Mouse (Mus musculus) midbrain, embryonic 16.5 days (tissue): Measurements from ENCODE around the gene Usp13. TPM values are rescaled to one million over a fixed set of nuclear protein-coding genes. Genes with fewer than 3 reads are reported as not detected.
A peak's percentile ranks its signal among the peaks of the same experiment; 100 is the strongest.

Experiments used
- ATAC-seq: fragments of 200-750 bp; cut with Nextera tagmentation; 2 replicates; pipeline ENCODE4 v1.8.0; 2017; ENCODE audit warnings: moderate TSS enrichment
- H3K27ac ChIP-seq: fragments of 300-500 bp; sonication (generic); 2 replicates; pipeline ENCODE4 v1.5.1; 2014; ENCODE audit warnings: mild to moderate bottlenecking, low read length, mixed read lengths
- H3K27me3 ChIP-seq: fragments of 300-500 bp; sonication (generic); 2 replicates; pipeline ENCODE4 v1.6.1; 2014; ENCODE audit warnings: low read depth, low read length, mixed read lengths; ENCODE audit not compliant: control insufficient read depth, insufficient read depth
- H3K36me3 ChIP-seq: fragments of 300-500 bp; sonication (generic); 2 replicates; pipeline ENCODE4 v1.6.1; 2014; ENCODE audit warnings: mild to moderate bottlenecking, low read length, moderate library complexity, mixed read lengths; ENCODE audit not compliant: control insufficient read depth, insufficient read depth
- H3K4me1 ChIP-seq: fragments of 300-500 bp; sonication (generic); 2 replicates; pipeline ENCODE4 v1.6.1; 2014; ENCODE audit warnings: mild to moderate bottlenecking, low read length, mixed read lengths; ENCODE audit not compliant: control insufficient read depth, insufficient read depth
- H3K4me2 ChIP-seq: fragments of 300-500 bp; sonication (generic); 2 replicates; pipeline ENCODE4 v1.6.1; 2014; ENCODE audit warnings: mild to moderate bottlenecking, low read length, mixed read lengths
- H3K4me3 ChIP-seq: fragments of 300-500 bp; sonication (generic); 2 replicates; pipeline ENCODE4 v1.5.1; 2014; ENCODE audit warnings: low read depth, mild to moderate bottlenecking, low read length, moderate library complexity, mixed read lengths
- H3K9ac ChIP-seq: fragments of 300-500 bp; sonication (generic); 2 replicates; pipeline ENCODE4 v1.6.1; 2014; ENCODE audit warnings: low read depth, low read length, mixed read lengths
- H3K9me3 ChIP-seq: fragments of 300-500 bp; sonication (generic); replicated peaks from 2 replicates; pipeline ENCODE4 v1.6.1; 2014; ENCODE audit warnings: mild to moderate bottlenecking, low read length, mixed read lengths; ENCODE audit not compliant: control insufficient read depth, poor library complexity, severe bottlenecking
- WGBS: fragments of 180-500 bp; shearing (Covaris S2); extraction: QIAGEN DNeasy Blood & Tissue Kit; methylation state at CpG from one replicate; pipeline ENCODE4 v1.1.7; 2014; 5-methylcytosine and 5-hydroxymethylcytosine counted together
- polyA plus RNA-seq: library from polyadenylated mRNA; unstranded; fragments of >200 nt; fragmentation: Nextera tagmentation; extraction: Ambion mirVana; gene quantifications from 2 replicates; pipeline ENCODE4 v1.2.1, GENCODE M21; 2015

The Usp13 gene
- 14.9 and 21.0 TPM in 2 replicates for polyA plus RNA-seq

GRCm38 (mm10) chr3:32817357-32818326 lies at the start of gene Usp13:
Usp13 (plus strand) TSS chr3:32817546.
- Histone ChIP-seq H3K36me3 (no peaks in the 10 kb centered on the region), H3K27me3 (no peaks in the 10 kb centered on the region), H3K9me3 (no peaks in the 10 kb centered on the region), H3K4me2 (peak within 1 kb of the TSS; percentile 76), H3K4me1 (peaks cover 12% of the 10 kb centered on the region), H3K4me3 (peak within 1 kb of the TSS; percentile 94), H3K9ac (peak within 1 kb of the TSS; percentile 90), H3K27ac (peak within 1 kb of the TSS; percentile 97)
- WGBS, result under 1% methylated on average over 80 of the region's 84 CpGs
- ATAC-seq, result peak; percentile 92

DNA sequence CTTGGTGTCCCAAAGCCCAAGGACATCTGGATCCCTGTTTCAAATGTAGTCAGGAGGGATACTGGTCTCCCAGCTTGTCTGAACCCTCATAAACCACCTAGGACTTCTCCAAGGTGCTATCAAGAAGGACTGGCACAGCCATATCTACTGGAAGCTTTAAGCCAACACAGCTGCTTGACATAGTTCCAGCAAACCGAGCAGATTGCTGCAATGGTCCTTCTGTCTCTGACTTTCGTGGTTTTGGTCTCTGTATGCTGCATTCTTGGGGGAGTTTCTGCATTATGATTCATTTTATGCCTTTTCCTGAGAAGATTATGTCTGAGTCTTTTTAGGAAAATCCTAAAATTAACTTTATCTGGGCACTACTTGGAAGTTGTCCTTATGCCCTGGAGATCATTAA lies 46.6 kb upstream of the Usp13 start:
- Histone ChIP-seq H3K9ac (no peak overlapping the region), H3K4me3 (no peak overlapping the region), H3K4me1 (no peaks in the 10 kb centered on the region), H3K27ac (no peak overlapping the region), H3K9me3 (no peaks in the 10 kb centered on the region), H3K36me3 (no peaks in the 10 kb centered on the region), H3K4me2 (no peak overlapping the region), H3K27me3 (no peaks in the 10 kb centered on the region)
- no peak for ATAC-seq
- WGBS, result 79% methylated on average over 2 of the region's 2 CpGs

GRCm38 (mm10) chr3:32817001-32817356 lies 367 bp upstream of the Usp13 start:
- H3K9me3 ChIP-seq, result no peaks in the 10 kb centered on the region
- peak overlapping the region; percentile 76 for H3K4me2 ChIP-seq
- ATAC-seq, result peak; percentile 63
- peaks cover 12% of the 10 kb centered on the region for H3K4me1 ChIP-seq
- peak overlapping the region; percentile 97 for H3K27ac ChIP-seq
- WGBS, result 2% methylated on average over 9 of the region's 9 CpGs
- H3K9ac ChIP-seq, result peak overlapping the region; percentile 90
- no peaks in the 10 kb centered on the region for H3K36me3 ChIP-seq
- no peaks in the 10 kb centered on the region for H3K27me3 ChIP-seq
- H3K4me3 ChIP-seq, result peak overlapping the region; percentile 94

DNA sequence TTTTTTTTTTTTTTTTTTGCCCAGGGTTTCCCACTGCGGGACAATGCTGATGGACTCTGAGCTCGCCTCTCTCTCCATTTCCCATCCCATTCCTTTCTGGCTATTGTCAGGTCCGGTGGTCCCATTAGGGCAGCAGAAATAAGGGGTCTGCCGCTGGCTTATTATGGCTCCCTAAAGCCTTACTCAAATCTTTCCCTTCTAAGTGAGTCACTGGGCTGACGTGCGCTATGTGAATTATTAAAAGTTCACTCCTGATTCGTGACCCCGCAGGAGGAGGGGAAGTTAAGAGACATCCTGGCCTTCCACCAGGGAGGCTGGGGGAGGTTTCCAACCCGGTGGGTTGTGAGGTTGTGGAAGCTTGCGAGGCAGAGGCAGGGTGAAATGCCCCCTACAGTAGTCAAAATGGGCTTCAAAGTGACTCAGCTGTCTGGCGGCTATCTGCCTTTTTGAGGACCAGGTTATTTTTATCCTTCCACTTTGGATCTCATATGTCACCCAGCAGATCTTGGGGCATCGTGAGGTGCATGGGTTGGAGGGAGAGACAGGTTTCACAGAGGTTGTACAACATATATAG lies 1.1 kb downstream of the Usp13 start:
- ATAC-seq, result peak; percentile 12; the same call in 1 of the 2 replicates
- H3K4me2 ChIP-seq, result peak overlapping the region; percentile 76
- H3K36me3 ChIP-seq, result no peaks in the 10 kb centered on the region
- no peaks in the 10 kb centered on the region for H3K9me3 ChIP-seq
- WGBS, result 6% methylated on average over 12 of the region's 12 CpGs
- H3K4me1 ChIP-seq, result peaks cover 12% of the 10 kb centered on the region
- peak overlapping the region; percentile 94 for H3K4me3 ChIP-seq
- H3K9ac ChIP-seq, result peak overlapping the region; percentile 90
- H3K27ac ChIP-seq, result no peak overlapping the region
- H3K27me3 ChIP-seq, result no peaks in the 10 kb centered on the region

GRCm38 (mm10) chr3:32822620-32823019 lies 5.3 kb downstream of the Usp13 start:
- Histone ChIP-seq H3K27ac (no peak overlapping the region), H3K9me3 (no peaks in the 10 kb centered on the region), H3K36me3 (no peaks in the 10 kb centered on the region), H3K4me2 (no peak overlapping the region), H3K4me1 (peaks cover 7% of the 10 kb centered on the region), H3K9ac (no peak overlapping the region), H3K4me3 (no peak overlapping the region), H3K27me3 (no peaks in the 10 kb centered on the region)
- no peak for ATAC-seq
- WGBS, result 61% methylated on average over 3 of the region's 3 CpGs

DNA sequence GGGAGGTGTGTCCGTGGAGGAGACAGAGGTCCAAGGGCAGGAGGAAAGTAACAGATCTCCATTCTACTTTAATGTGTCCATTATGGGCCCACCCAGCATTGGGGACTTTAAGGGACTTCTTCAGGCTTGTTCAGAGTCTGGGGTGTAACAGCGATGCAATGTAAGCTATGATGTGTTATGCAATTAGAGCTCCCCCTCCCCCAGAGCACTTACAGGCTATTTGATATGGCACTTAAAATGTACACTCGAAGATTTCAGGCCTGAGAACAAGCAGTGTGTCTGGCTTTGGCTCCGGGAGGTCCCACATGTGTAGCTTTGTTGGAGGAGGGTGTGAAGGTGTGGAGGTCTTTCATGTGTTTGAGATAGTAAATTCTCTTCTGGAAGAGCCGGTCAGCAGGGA lies 7.6 kb downstream of the Usp13 start:
- Histone ChIP-seq H3K36me3 (no peaks in the 10 kb centered on the region), H3K27me3 (no peaks in the 10 kb centered on the region), H3K9me3 (no peaks in the 10 kb centered on the region), H3K4me3 (no peak overlapping the region), H3K27ac (no peak overlapping the region), H3K4me2 (no peak overlapping the region), H3K4me1 (no peaks in the 10 kb centered on the region), H3K9ac (no peak overlapping the region)
- ATAC-seq, result no peak
- 95% methylated on average over 5 of the region's 5 CpGs for WGBS

GRCm38 (mm10) chr3:32825964-32826479 lies 8.7 kb downstream of the Usp13 start:
- 89% methylated on average over 3 of the region's 3 CpGs for WGBS
- Histone ChIP-seq H3K4me2 (no peak overlapping the region), H3K4me1 (no peaks in the 10 kb centered on the region), H3K27me3 (no peaks in the 10 kb centered on the region), H3K9ac (no peak overlapping the region), H3K4me3 (no peak overlapping the region), H3K36me3 (no peaks in the 10 kb centered on the region), H3K27ac (no peak overlapping the region), H3K9me3 (no peaks in the 10 kb centered on the region)
- ATAC-seq, result no peak

DNA sequence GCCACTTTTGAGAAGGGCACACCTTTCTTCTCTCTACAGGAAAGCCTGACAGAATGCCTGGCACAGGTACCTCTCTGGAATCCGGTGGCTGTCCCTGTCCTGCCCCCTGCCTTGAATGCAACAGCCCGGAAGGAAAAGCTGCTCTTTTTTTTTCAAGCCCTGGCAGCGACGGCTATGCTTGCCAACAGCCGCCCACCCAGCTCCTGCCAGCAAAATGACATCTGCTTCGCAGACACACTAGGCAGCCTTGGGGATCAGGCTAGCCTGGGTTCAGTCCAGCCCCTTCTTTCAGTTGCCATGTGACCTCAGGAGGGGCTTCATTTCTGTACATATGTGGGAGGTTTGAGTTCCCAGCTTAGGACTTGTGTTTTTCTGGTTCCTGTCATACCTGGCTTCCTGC lies 9.4 kb downstream of the Usp13 start:
- H3K27ac ChIP-seq, result no peak overlapping the region
- H3K9ac ChIP-seq, result no peak overlapping the region
- H3K36me3 ChIP-seq, result no peaks in the 10 kb centered on the region
- H3K9me3 ChIP-seq, result no peaks in the 10 kb centered on the region
- no peak overlapping the region for H3K4me3 ChIP-seq
- H3K4me1 ChIP-seq, result no peaks in the 10 kb centered on the region
- 68% methylated on average over 6 of the region's 6 CpGs for WGBS
- no peak overlapping the region for H3K4me2 ChIP-seq
- ATAC-seq, result 0 out of 2 replicates have a peak, but pooled peaks have one; percentile 27
- no peaks in the 10 kb centered on the region for H3K27me3 ChIP-seq

- Histone ChIP-seq H3K36me3 (peaks cover 10% of the 10 kb centered on the region; the same call in 1 of the 2 replicates), H3K9ac (no peak overlapping the region), H3K4me2 (no peak overlapping the region), H3K27me3 (no peaks in the 10 kb centered on the region), H3K27ac (no peak overlapping the region), H3K9me3 (no peaks in the 10 kb centered on the region), H3K4me1 (no peaks in the 10 kb centered on the region), H3K4me3 (no peak overlapping the region)
- WGBS, result 47% methylated on average over 2 of the region's 2 CpGs
- ATAC-seq, result no peak
Observed at GRCm38 (mm10) chr3:32833871-32834270, 16.5 kb downstream of the Usp13 start.
